Mouse (Mus musculus): ENCODE data around the gene Gm20605. TPM values are rescaled to one million over a fixed set of nuclear protein-coding genes. Genes with fewer than 3 reads are reported as not detected.

Gene Gm20605
- total and polyA plus RNA-seq, 3 experiments = 1.1 to 9.0 (median 1.1) TPM

DNA sequence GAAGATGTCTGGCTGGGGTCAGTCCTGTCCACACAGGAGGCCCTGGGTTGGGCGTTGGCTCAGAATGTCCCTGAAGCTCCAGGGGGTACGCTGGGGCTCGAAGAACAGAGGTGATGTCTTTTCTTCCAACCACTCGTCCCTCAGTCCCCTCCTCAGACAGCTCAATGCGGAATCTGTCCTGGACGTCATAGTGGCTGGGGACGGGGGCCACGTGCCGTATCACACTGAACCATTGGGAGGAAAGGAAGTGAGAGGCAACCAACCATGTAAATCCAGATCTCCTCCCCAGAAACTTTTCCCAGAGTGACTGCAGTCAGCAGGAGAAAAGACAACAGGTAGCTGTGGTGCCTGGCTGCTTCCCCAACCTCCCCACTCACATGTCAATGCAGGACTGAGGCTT is 29.4 kb upstream of the Gm20605 start:
- dilution Hi-C loops (cut with MboI; ENCODE audit: extremely low pct_ligation_motif_present, extremely low pct_unique_long_range_greater_than_20kb, low sequenced_read_pairs) = no loop called here
- Histone ChIP-seq H3K4me3 (replicated peaks in 1 of 3; ENCODE audit: low read depth in 2 of 3, low read length in 2 of 3, poor library complexity in 1 of 3) (peak overlapping the region; percentile 60 to 92 (median 74)), H3K4me1 (ENCODE audit: control insufficient read depth in 1 of 2, insufficient read depth in 2 of 2) (peaks cover 13 to 35% of the 10 kb centered on the region in 2 experiments), H3K36me3 (replicated peaks in 1 of 2; ENCODE audit: control insufficient read depth in 1 of 2, insufficient read depth in 1 of 2, low read length in 1 of 2) (peaks cover 12 to 24% of the 10 kb centered on the region in 2 experiments), H3K4me2 (ENCODE audit: insufficient read depth, low read depth, poor library complexity, severe bottlenecking) (peak overlapping the region; percentile 86; the same call in 1 of the 2 replicates), H3K27me3 (replicated peaks) (no peaks in the 10 kb centered on the region), H3K9ac (ENCODE audit: insufficient read depth, low read depth) (no peak overlapping the region; the same call in 1 of the 2 replicates), H3K9me3 (replicated peaks; ENCODE audit: low read length) (no peaks in the 10 kb centered on the region), H3K27ac (ENCODE audit: insufficient read depth, low read depth) (no peak overlapping the region), H3K79me2 (replicated peaks; ENCODE audit: control insufficient read depth, extremely low read depth, insufficient read depth, poor library complexity, severe bottlenecking) (peaks cover 6% of the 10 kb centered on the region; the same call in 1 of the 2 replicates)
- DNase-seq (ENCODE audit: extremely low read depth) = no peak
- in situ Hi-C loops (cut with MboI; ENCODE audit: low pct_ligation_motif_present, low pct_unique_long_range_greater_than_20kb, low sequenced_read_pairs) = no loop called here
- TF ChIP-seq NRF1 (IDR thresholded peaks at IDR 0.05; ENCODE audit: low read depth, low read length) (no peak), JUN (IDR thresholded peaks at IDR 0.05; ENCODE audit: insufficient read depth, low read depth, low read length) (no peak), RAD21 (IDR thresholded peaks at IDR 0.05; ENCODE audit: low read depth, low read length) (no peak), RCOR1 (conservative IDR thresholded peaks at IDR 0.05; ENCODE audit: low read depth, low read length) (no peak), MXI1 (IDR thresholded peaks at IDR 0.05; ENCODE audit: low read depth, low read length) (no peak), USF1 (IDR thresholded peaks at IDR 0.05; ENCODE audit: low read depth, low read length) (no peak), ZNF384 (IDR thresholded peaks at IDR 0.05; ENCODE audit: low read depth, low read length) (no peak), MAX (IDR thresholded peaks at IDR 0.05; ENCODE audit: low read length) (no peak), ETS1 (conservative IDR thresholded peaks at IDR 0.05; ENCODE audit: low read depth, low read length) (no peak), POLR2AphosphoS2 (IDR thresholded peaks at IDR 0.05; ENCODE audit: low read depth, low read length) (no peak), ELF1 (IDR thresholded peaks at IDR 0.05; ENCODE audit: low read depth, low read length) (no peak), BHLHE40 (IDR thresholded peaks at IDR 0.05; ENCODE audit: low read depth, low read length) (no peak), HCFC1 (IDR thresholded peaks at IDR 0.05; ENCODE audit: low read depth, low read length) (no peak), NELFE (IDR thresholded peaks at IDR 0.05; ENCODE audit: low read depth, low read length) (no peak), ZMIZ1 (IDR thresholded peaks at IDR 0.05; ENCODE audit: low read depth, low read length) (no peak), SIN3A (IDR thresholded peaks at IDR 0.05; ENCODE audit: low read length) (no peak), KAT2A (IDR thresholded peaks at IDR 0.05; ENCODE audit: insufficient replicate concordance, low read length) (no peak), MEF2A (IDR thresholded peaks at IDR 0.05; ENCODE audit: borderline replicate concordance, low read depth, low read length) (no peak)

DNA sequence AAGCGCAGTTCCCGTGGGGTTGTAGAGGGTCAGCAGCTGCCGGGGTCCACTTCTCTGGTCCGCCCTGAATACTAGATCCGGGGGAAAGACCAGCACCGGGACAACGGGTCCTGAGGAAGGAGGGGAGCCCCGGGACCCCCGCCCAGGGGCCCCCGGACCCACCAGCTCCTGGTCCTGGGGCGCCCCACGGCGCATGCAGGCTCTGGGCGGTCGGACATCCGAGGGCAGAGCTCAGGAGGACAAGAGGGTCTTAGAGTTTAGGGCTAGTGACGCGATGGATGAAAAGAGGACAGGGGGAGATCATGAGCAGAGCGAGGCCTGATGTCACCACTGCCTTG is 28.7 kb upstream of the Gm20605 start:
- peaks cover 13 to 40% of the 10 kb centered on the region in 2 experiments for H3K4me1 ChIP-seq (ENCODE audit: control insufficient read depth in 1 of 2, insufficient read depth in 2 of 2)
- H3K4me3 ChIP-seq (replicated peaks in 1 of 3; ENCODE audit: low read depth in 2 of 3, low read length in 2 of 3, poor library complexity in 1 of 3) = peak overlapping the region; percentile 60 to 92 (median 74)
- in situ Hi-C loops (cut with MboI; ENCODE audit: low pct_ligation_motif_present, low pct_unique_long_range_greater_than_20kb, low sequenced_read_pairs) (no loop called here), dilution Hi-C loops (cut with MboI; ENCODE audit: extremely low pct_ligation_motif_present, extremely low pct_unique_long_range_greater_than_20kb, low sequenced_read_pairs) (no loop called here)
- no peak for TF ChIP-seq ETS1 (conservative IDR thresholded peaks at IDR 0.05; ENCODE audit: low read depth, low read length)
- TF ChIP-seq UBTF (IDR thresholded peaks at IDR 0.05; ENCODE audit: low read depth, low read length) = no peak
- TF ChIP-seq JUN (IDR thresholded peaks at IDR 0.05; ENCODE audit: insufficient read depth, low read depth, low read length) = no peak
- TF ChIP-seq CHD2 (IDR thresholded peaks at IDR 0.05; ENCODE audit: low read length) = no peak
- H3K36me3 ChIP-seq (replicated peaks in 1 of 2; ENCODE audit: control insufficient read depth in 1 of 2, insufficient read depth in 1 of 2, low read length in 1 of 2) = peaks cover 12 to 29% of the 10 kb centered on the region in 2 experiments
- peak overlapping the region; percentile 86 for H3K4me2 ChIP-seq (ENCODE audit: insufficient read depth, low read depth, poor library complexity, severe bottlenecking)
- H3K9me3 ChIP-seq (replicated peaks; ENCODE audit: low read length) = no peaks in the 10 kb centered on the region
- peak overlapping the region; percentile 81 for H3K9ac ChIP-seq (ENCODE audit: insufficient read depth, low read depth)
- no peaks in the 10 kb centered on the region for H3K27me3 ChIP-seq (replicated peaks)
- peaks cover 6% of the 10 kb centered on the region; the same call in 1 of the 2 replicates for H3K79me2 ChIP-seq (replicated peaks; ENCODE audit: control insufficient read depth, extremely low read depth, insufficient read depth, poor library complexity, severe bottlenecking)
- peak; percentile 5 for DNase-seq (ENCODE audit: extremely low read depth)
- H3K27ac ChIP-seq (ENCODE audit: insufficient read depth, low read depth) = no peak overlapping the region

Data from CH12.LX (cell line).